Mouse (Mus musculus) ES-Bruce4 (cell line): ENCODE results near the gene Ccdc12. TPM values are rescaled to one million over a fixed set of nuclear protein-coding genes. Genes with fewer than 3 reads are reported as not detected.

Source experiments
- H3K27ac ChIP-seq: 2 replicates; pipeline ENCODE4 v1.5.1; 2012; ENCODE audit warnings: low read length, inconsistent platforms; ENCODE audit not compliant: insufficient read depth
- H3K27me3 ChIP-seq: 2 replicates; pipeline ENCODE4 v1.6.1; 2012; ENCODE audit warnings: mild to moderate bottlenecking, low read length, inconsistent platforms; ENCODE audit not compliant: control insufficient read depth, poor library complexity, insufficient read depth, severe bottlenecking
- H3K36me3 ChIP-seq: 2 replicates; pipeline ENCODE4 v1.6.1; 2012; ENCODE audit warnings: inconsistent platforms, mild to moderate bottlenecking, low read length, moderate library complexity; ENCODE audit not compliant: control insufficient read depth, poor library complexity, insufficient read depth, severe bottlenecking
- H3K4me1 ChIP-seq: one replicate; pipeline ENCODE4 v1.8.1; 2011; ENCODE audit warnings: low read length; ENCODE audit not compliant: control insufficient read depth, insufficient read depth
- H3K4me3 ChIP-seq: 2 replicates; pipeline ENCODE4 v1.5.1; 2011; ENCODE audit warnings: low read depth, mild to moderate bottlenecking, low read length
- H3K9ac ChIP-seq: 2 replicates; pipeline ENCODE4 v1.6.1; 2012; ENCODE audit warnings: low read depth, mild to moderate bottlenecking, inconsistent platforms; ENCODE audit not compliant: poor library complexity, severe bottlenecking
- H3K9me3 ChIP-seq: replicated peaks from 2 replicates; pipeline ENCODE4 v1.6.1; 2012; ENCODE audit warnings: mild to moderate bottlenecking, low read length, inconsistent platforms; ENCODE audit not compliant: control insufficient read depth, poor library complexity, insufficient read depth, severe bottlenecking
- CTCF ChIP-seq: IDR thresholded peaks from one replicate; pipeline ENCODE4 v1.8.1; 2011; ENCODE audit warnings: low read depth, low read length
- EP300 ChIP-seq: IDR thresholded peaks from 2 replicates; pipeline ENCODE4 v1.6.1; 2011; ENCODE audit warnings: low read depth, low read length; ENCODE audit not compliant: insufficient read depth
- POLR2A ChIP-seq: IDR thresholded peaks from one replicate; pipeline ENCODE4 v1.8.1; 2011; ENCODE audit warnings: low read length; ENCODE audit not compliant: insufficient read depth
- polyA plus RNA-seq: library from polyadenylated mRNA; stranded (reverse); fragments of >200 nt; gene quantifications from 2 replicates; pipeline ENCODE4 v1.2.4, GENCODE M21; 2011; ENCODE audit warnings: low read depth; ENCODE audit not compliant: missing spikeins, insufficient read depth, insufficient read length

Ccdc12 gene
- polyA plus RNA-seq, 1 experiment, result 33.5 TPM

DNA sequence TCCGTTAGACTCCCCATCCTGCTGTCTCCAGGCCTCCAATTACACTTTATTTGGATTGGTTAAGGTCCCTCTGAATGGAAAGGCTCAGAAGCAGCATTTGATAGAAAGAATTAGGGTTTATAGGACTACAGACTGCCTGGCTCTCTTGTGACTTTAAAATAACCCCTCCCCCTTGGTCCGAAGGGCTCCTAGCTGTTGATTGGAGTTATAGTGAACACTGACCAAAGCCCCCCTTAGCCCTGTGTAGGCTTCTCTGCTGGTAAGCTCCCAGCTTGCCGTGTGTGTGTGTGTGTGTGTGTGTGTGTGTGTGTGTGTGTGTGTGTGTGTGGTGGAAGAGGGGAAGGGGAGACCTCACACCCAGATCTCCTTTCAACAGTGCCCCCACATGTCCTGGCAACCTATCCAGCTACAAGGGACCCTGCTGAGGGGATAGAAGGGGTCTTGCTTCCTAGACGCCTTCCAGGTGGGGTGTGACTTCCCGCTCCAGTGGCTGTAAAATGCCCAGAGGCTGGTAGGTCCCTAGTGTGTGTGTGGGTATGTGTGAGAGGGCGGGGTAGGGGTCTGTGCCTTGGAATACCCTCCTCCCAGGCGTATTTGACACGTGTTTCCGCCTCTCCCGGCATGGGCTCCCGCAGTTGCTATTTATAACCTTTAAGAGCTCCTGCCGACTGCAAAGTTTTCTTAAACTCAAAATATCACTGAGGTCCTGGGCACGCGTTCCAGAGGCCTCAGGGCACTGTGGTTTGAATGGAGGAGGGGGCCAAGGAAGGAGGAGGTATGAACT is 94.3 kb downstream of the Ccdc12 start:
- Histone ChIP-seq H3K27me3 (no peaks in the 10 kb centered on the region), H3K36me3 (no peaks in the 10 kb centered on the region), H3K9ac (no peak overlapping the region), H3K9me3 (no peaks in the 10 kb centered on the region), H3K4me3 (no peak overlapping the region), H3K4me1 (peaks cover 2% of the 10 kb centered on the region), H3K27ac (no peak overlapping the region)
- TF ChIP-seq CTCF (no peak), EP300 (no peak), POLR2A (no peak)

DNA sequence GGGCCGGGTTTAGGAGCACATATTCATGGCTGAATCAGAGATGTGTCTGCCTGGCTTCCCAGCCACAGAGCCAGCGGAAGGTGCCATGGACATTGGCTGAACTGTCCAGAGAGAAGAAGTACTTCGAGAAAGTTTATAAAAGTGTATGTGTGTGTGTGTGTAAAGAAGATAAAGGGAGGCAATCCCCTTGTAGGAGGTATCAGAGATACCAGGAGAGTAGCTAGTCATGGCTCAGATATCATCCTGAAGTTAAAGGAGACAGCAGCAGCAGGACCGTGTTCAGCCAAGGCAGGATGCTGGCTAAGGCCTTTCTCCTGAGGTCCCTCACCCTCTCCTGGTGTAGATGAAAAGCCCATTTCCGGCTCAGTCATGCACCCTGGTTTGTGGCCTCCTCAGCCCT is 95.1 kb downstream of the Ccdc12 start:
- no peak for TF ChIP-seq EP300
- Histone ChIP-seq H3K9me3 (no peaks in the 10 kb centered on the region), H3K4me1 (peaks cover 2% of the 10 kb centered on the region), H3K9ac (no peak overlapping the region), H3K36me3 (no peaks in the 10 kb centered on the region), H3K4me3 (no peak overlapping the region), H3K27ac (no peak overlapping the region), H3K27me3 (no peaks in the 10 kb centered on the region)

DNA sequence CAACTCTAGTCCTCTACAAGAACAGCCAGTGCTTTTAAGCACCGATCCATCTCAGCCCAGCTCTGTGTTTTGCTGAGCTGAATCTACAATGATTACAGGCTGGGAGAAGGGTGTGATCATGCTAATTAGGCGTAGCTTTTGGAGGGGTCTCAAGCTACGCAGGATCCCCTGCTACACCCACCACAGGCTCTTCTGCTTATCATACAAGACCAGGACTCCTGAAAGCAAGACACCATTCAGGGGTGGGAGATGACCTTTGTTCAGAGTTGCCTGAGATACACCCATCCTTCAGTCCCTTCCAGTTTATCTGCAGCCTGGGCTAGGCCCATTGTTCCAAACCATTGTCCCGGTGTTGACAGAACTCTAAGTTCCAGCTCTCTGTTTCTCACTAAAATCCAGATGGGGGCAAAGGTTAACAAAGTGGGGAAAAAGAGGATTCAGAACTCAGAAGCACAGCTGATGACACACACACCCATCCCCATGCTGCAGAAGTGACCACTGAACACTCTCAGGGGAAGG is 96.7 kb downstream of the Ccdc12 start:
- Histone ChIP-seq H3K27me3 (no peaks in the 10 kb centered on the region), H3K36me3 (no peaks in the 10 kb centered on the region), H3K9ac (no peak overlapping the region), H3K9me3 (no peaks in the 10 kb centered on the region), H3K4me1 (peaks cover 2% of the 10 kb centered on the region), H3K27ac (no peak overlapping the region), H3K4me3 (no peak overlapping the region)
- TF ChIP-seq POLR2A (no peak), EP300 (no peak), CTCF (no peak)

DNA sequence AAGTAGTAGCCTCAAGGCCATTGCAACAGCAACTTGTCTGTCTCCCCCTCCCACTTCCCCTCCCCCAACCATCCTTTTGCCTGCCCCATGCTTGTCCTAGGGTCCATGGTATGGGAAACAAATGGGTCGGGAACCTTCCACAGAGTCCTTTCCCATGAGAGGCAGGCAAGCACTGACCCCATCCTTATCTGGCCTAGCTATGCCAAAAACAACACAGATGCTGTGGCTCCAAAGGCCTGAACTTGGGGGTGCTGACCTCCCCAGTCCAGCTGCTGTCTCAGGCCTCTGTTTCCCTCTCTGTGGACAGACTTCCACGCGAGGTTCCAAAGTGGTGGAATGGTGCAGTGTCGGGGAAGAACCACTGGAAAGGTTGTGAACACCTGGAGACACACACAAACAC is 97.5 kb downstream of the Ccdc12 start:
- peaks cover 2% of the 10 kb centered on the region for H3K4me1 ChIP-seq
- H3K4me3 ChIP-seq, result no peak overlapping the region
- no peaks in the 10 kb centered on the region for H3K36me3 ChIP-seq
- TF ChIP-seq POLR2A (no peak), CTCF (no peak), EP300 (no peak)
- H3K9me3 ChIP-seq, result no peaks in the 10 kb centered on the region
- H3K27me3 ChIP-seq, result no peaks in the 10 kb centered on the region
- no peak overlapping the region for H3K9ac ChIP-seq
- H3K27ac ChIP-seq, result no peak overlapping the region

DNA sequence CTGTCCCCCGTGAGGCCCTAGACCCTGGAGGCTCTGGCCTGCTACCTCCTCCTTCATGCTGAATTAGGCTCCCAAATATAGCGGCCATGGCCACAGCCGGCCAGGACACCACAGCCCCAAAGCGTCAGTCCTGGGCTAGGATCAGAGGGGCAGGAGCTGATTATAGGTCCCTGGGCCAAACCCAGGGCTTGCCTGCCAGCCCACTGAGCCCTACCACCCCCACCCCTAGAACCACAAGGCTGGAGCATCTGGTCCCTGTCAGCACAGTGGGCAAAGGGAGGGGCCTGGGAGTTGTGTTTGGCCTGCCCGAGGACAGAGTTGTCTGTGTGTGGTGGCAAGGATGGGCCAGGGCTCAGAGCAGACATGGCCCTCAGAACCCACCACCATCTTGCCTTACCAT is 101.5 kb downstream of the Ccdc12 start:
- no peak overlapping the region for H3K4me3 ChIP-seq
- no peaks in the 10 kb centered on the region for H3K27me3 ChIP-seq
- H3K27ac ChIP-seq, result no peak overlapping the region
- H3K9me3 ChIP-seq, result no peaks in the 10 kb centered on the region
- H3K9ac ChIP-seq, result no peak overlapping the region
- no peaks in the 10 kb centered on the region for H3K36me3 ChIP-seq
- TF ChIP-seq CTCF (no peak), EP300 (no peak), POLR2A (no peak)
- H3K4me1 ChIP-seq, result no peaks in the 10 kb centered on the region

GRCm38 (mm10) chr9:110758605-110759004 is 102.3 kb downstream of the Ccdc12 start:
- no peak overlapping the region for H3K27ac ChIP-seq
- H3K9ac ChIP-seq, result no peak overlapping the region
- no peaks in the 10 kb centered on the region for H3K4me1 ChIP-seq
- TF ChIP-seq EP300 (no peak), CTCF (no peak), POLR2A (no peak)
- no peaks in the 10 kb centered on the region for H3K36me3 ChIP-seq
- no peaks in the 10 kb centered on the region for H3K27me3 ChIP-seq
- no peaks in the 10 kb centered on the region for H3K9me3 ChIP-seq
- no peak overlapping the region for H3K4me3 ChIP-seq
